Mouse (Mus musculus) small intestine, adult 2 months (tissue): ENCODE data around the gene Fgfr4.

ENCODE experiments used
- CTCF ChIP-seq: fragments of 200-500 bp; IDR thresholded peaks from 2 replicates; pipeline ENCODE4 v1.5.1; 2012; ENCODE audit warnings: low read depth, mild to moderate bottlenecking, control low read depth, inconsistent platforms, low read length, moderate library complexity, mixed read lengths; ENCODE audit not compliant: insufficient replicate concordance, insufficient read length; ENCODE audit errors: extremely low read depth
- POLR2A ChIP-seq: fragments of 200-500 bp; IDR thresholded peaks from 2 replicates; pipeline ENCODE4 v1.6.1; 2012; ENCODE audit warnings: low read depth, mild to moderate bottlenecking, control low read depth, inconsistent platforms, low read length, moderate library complexity

- TF ChIP-seq POLR2A (no peak), CTCF (no peak)
Observed at GRCm38 (mm10) chr13:55153951-55154350, 1.5 kb downstream of the Fgfr4 start.
